8 mouse cellular contexts compared by ENCODE assay signal in genomic region chr14:119007103-119007951, GRCm38 (mm10).
A peak's percentile ranks its signal among the peaks of the same experiment; 100 is the strongest.
DNase-seq lines count a peak whose midpoint lies in the region; ATAC-seq and TF ChIP-seq lines count a peak whose summit lies in the region.

No protein-coding gene starts in this region.

- peak overlapping the region; percentile 77 for H3K4me3 ChIP-seq in E14TG2a.4 (replicated peaks; ENCODE audit: low read length)
- peak overlapping the region; percentile 59 for H3K4me3 ChIP-seq in forebrain, embryonic 10.5 days
- H3K4me3 ChIP-seq in heart, embryonic 14.5 days (ENCODE audit: control insufficient read depth in 1 of 2, insufficient read depth in 1 of 2, low read depth in 1 of 2, low read length in 2 of 2) = peak overlapping the region; percentile 56 to 57; a peak in 3 of 4 replicates
- H3K4me3 ChIP-seq in liver, embryonic 11.5 days (ENCODE audit: low read depth, low read length) = peak overlapping the region; percentile 66

- DNase-seq in c-Kit-positive CD71-positive TER-119-negative erythroid progenitor cells, embryonic 14.5 days (ENCODE audit: low read depth) = peak; percentile 99
- peak; percentile 93 for DNase-seq in forebrain, embryonic 10.5 days (ENCODE audit: extremely low spot score, low spot score)
- DNase-seq in kidney, postnatal 10 days = peak; percentile 99
- DNase-seq in liver, embryonic 11.5 days (ENCODE audit: low spot score) = peak; percentile 89
- DNase-seq in naive thymus-derived CD4-positive, alpha-beta T cell, adult 2 months (ENCODE audit: low read depth) = peak; percentile 99
- peak; percentile 100 for DNase-seq in splenic B cell, adult 2 months (ENCODE audit: low read depth, low spot score)

- H3K36me3 ChIP-seq in E14TG2a.4 (ENCODE audit: insufficient read depth, low read length) = no peaks in the 10 kb centered on the region
- H3K36me3 ChIP-seq in forebrain, embryonic 10.5 days (replicated peaks) = peaks cover 18% of the 10 kb centered on the region
- peaks cover 14% of the 10 kb centered on the region; the same call in 1 of the 2 replicates for H3K36me3 ChIP-seq in heart, embryonic 14.5 days (ENCODE audit: control insufficient read depth, insufficient read depth, low read length)
- peaks cover 4% of the 10 kb centered on the region; the same call in 1 of the 2 replicates for H3K36me3 ChIP-seq in liver, embryonic 11.5 days (ENCODE audit: control insufficient read depth, insufficient read depth, low read length)
- no peaks in the 10 kb centered on the region for H3K36me3 ChIP-seq in splenic B cell, adult 2 months (ENCODE audit: control insufficient read depth, insufficient read depth, low read length, poor library complexity, severe bottlenecking)

- H3K9ac ChIP-seq in heart, embryonic 14.5 days (ENCODE audit: low read length) = peak overlapping the region; percentile 75
- peak overlapping the region; percentile 71 for H3K9ac ChIP-seq in liver, embryonic 11.5 days (ENCODE audit: low read depth, low read length)

- ATAC-seq in heart, embryonic 14.5 days (ENCODE audit: insufficient number of reproducible peaks, insufficient read depth, low FRiP score, low read depth) = peak; percentile 100
- ATAC-seq in liver, embryonic 11.5 days (replicated peaks; ENCODE audit: low FRiP score) = peak; percentile 100

- peak overlapping the region; percentile 95 for H3K4me2 ChIP-seq in heart, embryonic 14.5 days (ENCODE audit: low read length)
- H3K4me2 ChIP-seq in liver, embryonic 11.5 days = peak overlapping the region; percentile 93

- no peaks in the 10 kb centered on the region for H3K9me3 ChIP-seq in E14TG2a.4 (ENCODE audit: low read length)
- no peaks in the 10 kb centered on the region for H3K9me3 ChIP-seq in forebrain, embryonic 10.5 days
- no peaks in the 10 kb centered on the region for H3K9me3 ChIP-seq in heart, embryonic 14.5 days (ENCODE audit: control insufficient read depth, low read length)
- H3K9me3 ChIP-seq in liver, embryonic 11.5 days (ENCODE audit: control insufficient read depth, low read length) = no peaks in the 10 kb centered on the region

- H3K27me3 ChIP-seq in E14TG2a.4 (ENCODE audit: insufficient read depth, low read length) = 0 out of 2 replicates have a peak, but pooled peaks cover 2% of the 10 kb centered on the region
- H3K27me3 ChIP-seq in forebrain, embryonic 10.5 days (ENCODE audit: poor library complexity, severe bottlenecking) = no peaks in the 10 kb centered on the region
- H3K27me3 ChIP-seq in heart, embryonic 14.5 days (ENCODE audit: control insufficient read depth, insufficient read depth, low read length) = no peaks in the 10 kb centered on the region
- no peaks in the 10 kb centered on the region for H3K27me3 ChIP-seq in liver, embryonic 11.5 days (replicated peaks; ENCODE audit: control insufficient read depth, insufficient read depth, low read length)
- no peaks in the 10 kb centered on the region for H3K27me3 ChIP-seq in splenic B cell, adult 2 months (ENCODE audit: control insufficient read depth, insufficient read depth, low read length, poor library complexity, severe bottlenecking)

- no peak for TF ChIP-seq CTCF in E14TG2a.4 (conservative IDR thresholded peaks at IDR 0.05; ENCODE audit: low read length)

- H3K27ac ChIP-seq in forebrain, embryonic 10.5 days = peak overlapping the region; percentile 64
- peak overlapping the region; percentile 77 for H3K27ac ChIP-seq in heart, embryonic 14.5 days (replicated peaks in 1 of 2; ENCODE audit: control insufficient read depth in 1 of 2, insufficient read depth in 1 of 2, low read depth in 2 of 2, low read length in 2 of 2)
- peak overlapping the region; percentile 35 for H3K27ac ChIP-seq in liver, embryonic 11.5 days (ENCODE audit: low read depth, low read length)

- H3K4me1 ChIP-seq in E14TG2a.4 (replicated peaks; ENCODE audit: low read depth, low read length) = peaks cover 27% of the 10 kb centered on the region
- peaks cover 21% of the 10 kb centered on the region for H3K4me1 ChIP-seq in forebrain, embryonic 10.5 days
- peaks cover 0 to 5% of the 10 kb centered on the region in 2 experiments; a peak in 1 of 4 replicates for H3K4me1 ChIP-seq in heart, embryonic 14.5 days (ENCODE audit: control insufficient read depth in 2 of 2, insufficient read depth in 2 of 2, low read length in 2 of 2)
- H3K4me1 ChIP-seq in liver, embryonic 11.5 days (replicated peaks; ENCODE audit: control insufficient read depth, insufficient read depth, low read length) = peaks cover 4% of the 10 kb centered on the region; the same call in 1 of the 2 replicates

- 1% methylated on average over 13 of the region's 13 CpGs for WGBS in forebrain, embryonic 10.5 days
- under 1% methylated on average over 13 of the region's 13 CpGs for WGBS in heart, embryonic 14.5 days
- WGBS in liver, embryonic 11.5 days = 1% methylated on average over 13 of the region's 13 CpGs

Comparison
In these comparisons a context has a peak if more than half of its experiments do, and no peak if none do; other contexts are left out.
1. Peak in every context shown above with its lines: DNase-seq, ATAC-seq, H3K4me3 ChIP-seq and H3K27ac ChIP-seq.